Mouse (Mus musculus) thymus, postnatal 10 days (tissue): ENCODE measurements around the gene Cmss1.

ENCODE experiments used
- DNase-seq, 2 experiments: peaks; one replicate each; pipeline ENCODE4 v3.0.0; 2021; ENCODE audit warnings: low spot score in 2 of 2

Gene Cmss1

GRCm38 (mm10) chr16:57428977-57429376 lies 177.7 kb downstream of the Cmss1 start:
- DNase-seq, result no peak

- no peak for DNase-seq
Measured at GRCm38 (mm10) chr16:57427516-57428285, 179.0 kb downstream of the Cmss1 start.

GRCm38 (mm10) chr16:57426680-57427079 lies 180.0 kb downstream of the Cmss1 start:
- DNase-seq, result no peak

GRCm38 (mm10) chr16:57423001-57423800 lies 183.5 kb downstream of the Cmss1 start:
- peak; percentile 32 to 37 for DNase-seq

- DNase-seq, result no peak
Measured at GRCm38 (mm10) chr16:57421680-57422417, 184.8 kb downstream of the Cmss1 start.

GRCm38 (mm10) chr16:57420773-57421556 lies 185.7 kb downstream of the Cmss1 start:
- no peak for DNase-seq

- no peak for DNase-seq
Measured at GRCm38 (mm10) chr16:57419881-57420280, 186.8 kb downstream of the Cmss1 start.

- DNase-seq, result no peak
Measured at GRCm38 (mm10) chr16:57419332-57419731, 187.3 kb downstream of the Cmss1 start.

- no peak for DNase-seq
Measured at GRCm38 (mm10) chr16:57417955-57418354, 188.7 kb downstream of the Cmss1 start.

- DNase-seq, result no peak
Measured at GRCm38 (mm10) chr16:57417017-57417416, 189.6 kb downstream of the Cmss1 start.

- no peak for DNase-seq
Measured at GRCm38 (mm10) chr16:57416049-57416448, 190.6 kb downstream of the Cmss1 start.

- no peak for DNase-seq
Measured at GRCm38 (mm10) chr16:57412766-57413165, 193.9 kb downstream of the Cmss1 start.

- DNase-seq, result no peak
Measured at GRCm38 (mm10) chr16:57403825-57404224, 202.8 kb downstream of the Cmss1 start.

- DNase-seq, result no peak
Measured at GRCm38 (mm10) chr16:57402910-57403309, 203.8 kb downstream of the Cmss1 start.

- no peak for DNase-seq
Measured at GRCm38 (mm10) chr16:57401702-57402101, 205.0 kb downstream of the Cmss1 start.

GRCm38 (mm10) chr16:57399566-57399965 lies 207.1 kb downstream of the Cmss1 start:
- DNase-seq, result peak; percentile 12 to 19

- DNase-seq, result peak; percentile 42 to 81
Measured at GRCm38 (mm10) chr16:57398387-57399214, 208.1 kb downstream of the Cmss1 start.

GRCm38 (mm10) chr16:57397845-57398244 lies 208.8 kb downstream of the Cmss1 start:
- no peak for DNase-seq

GRCm38 (mm10) chr16:57396249-57396648 lies 210.4 kb downstream of the Cmss1 start:
- DNase-seq, result no peak

GRCm38 (mm10) chr16:57393161-57393560 lies 213.5 kb downstream of the Cmss1 start:
- DNase-seq, result no peak

- DNase-seq, result no peak
Measured at GRCm38 (mm10) chr16:57392461-57392860, 214.2 kb downstream of the Cmss1 start.
